Mouse (Mus musculus) ES-Bruce4 (cell line): ENCODE measurements around the gene Kcnk16.

ENCODE experiments used
- CTCF ChIP-seq: IDR thresholded peaks from one replicate; pipeline ENCODE4 v1.8.1; 2011; ENCODE audit warnings: low read depth, low read length
- POLR2A ChIP-seq: IDR thresholded peaks from one replicate; pipeline ENCODE4 v1.8.1; 2011; ENCODE audit warnings: low read length; ENCODE audit not compliant: insufficient read depth

GRCm38 (mm10) chr14:20219849-20220248 is 49.1 kb downstream of the Kcnk16 start:
- TF ChIP-seq CTCF (no peak), POLR2A (no peak)
